Mouse (Mus musculus): Measurements from ENCODE around the gene Pus1. TPM values are rescaled to one million over a fixed set of nuclear protein-coding genes. Genes with fewer than 3 reads are reported as not detected.

Gene Pus1
- total RNA-seq, 1 experiment, result 68.2 TPM

DNA sequence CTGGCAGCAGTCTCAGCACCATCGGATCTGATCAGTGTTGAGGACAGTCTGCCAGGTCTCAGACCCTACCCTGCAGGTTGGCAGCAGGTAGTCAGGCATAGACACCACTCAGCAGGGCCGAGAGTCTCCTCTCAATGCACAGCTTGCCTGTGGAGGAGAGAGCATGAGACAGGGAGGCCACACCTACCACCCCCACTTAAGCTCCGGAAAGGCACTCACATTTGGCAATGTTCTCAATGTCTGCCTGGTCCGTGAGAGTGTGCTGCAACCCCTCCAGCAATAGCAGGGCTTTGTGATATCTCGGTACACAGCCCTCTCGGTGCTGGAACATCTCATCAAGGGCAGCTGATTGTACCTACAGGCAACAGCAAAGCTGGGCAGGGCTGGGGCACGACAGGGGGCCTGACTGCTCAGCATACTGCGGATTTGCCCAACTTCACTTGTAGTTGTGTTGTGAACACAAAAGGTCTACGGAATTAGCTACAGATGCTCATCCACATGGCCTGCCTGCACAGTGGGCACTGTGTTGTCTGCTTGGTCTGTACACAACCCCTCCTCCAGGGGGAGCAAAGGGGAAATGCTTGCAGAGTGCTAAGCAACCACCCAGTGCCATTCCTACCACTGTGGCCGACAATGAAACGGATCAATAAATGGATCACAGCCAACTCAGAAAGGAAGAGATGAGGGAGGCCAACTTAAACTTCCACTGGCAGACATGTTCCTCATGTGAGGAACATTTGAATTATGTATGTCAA lies 5.8 kb upstream of the Pus1 start:
- H3K4me3 ChIP-seq (ENCODE audit: insufficient read depth in 1 of 2, low read depth in 1 of 2, low read length in 2 of 2, poor library complexity in 1 of 2, severe bottlenecking in 1 of 2), result no peak overlapping the region
- no peak overlapping the region for H3K9ac ChIP-seq (ENCODE audit: insufficient read depth, low read depth, low read length, poor library complexity, severe bottlenecking)
- H3K36me3 ChIP-seq (ENCODE audit: control insufficient read depth, insufficient read depth, low read length, poor library complexity, severe bottlenecking), result peaks cover 59% of the 10 kb centered on the region
- no peak overlapping the region for H3K27ac ChIP-seq (ENCODE audit: insufficient read depth, low read depth, low read length, poor library complexity, severe bottlenecking)
- DNase-seq (ENCODE audit: low read depth, low spot score), result no peak
- TF ChIP-seq ZNF384 (IDR thresholded peaks at IDR 0.05; ENCODE audit: low read depth, low read length), result no peak
- TF ChIP-seq MAFK (IDR thresholded peaks at IDR 0.05; ENCODE audit: insufficient read depth, low read depth, low read length), result no peak
- no peak for TF ChIP-seq CHD2 (IDR thresholded peaks at IDR 0.05; ENCODE audit: low read depth, low read length)
- TF ChIP-seq ZC3H11A (IDR thresholded peaks at IDR 0.05; ENCODE audit: borderline replicate concordance, low read depth, low read length), result no peak
- TF ChIP-seq HCFC1 (IDR thresholded peaks at IDR 0.05; ENCODE audit: borderline replicate concordance, insufficient read depth, low read length), result no peak
- peaks cover 0 to 7% of the 10 kb centered on the region in 2 experiments; a peak in 1 of 4 replicates for H3K4me1 ChIP-seq (ENCODE audit: control insufficient read depth in 2 of 2, insufficient read depth in 2 of 2, low read length in 2 of 2, poor library complexity in 1 of 2)
- H3K9me3 ChIP-seq (ENCODE audit: control insufficient read depth, insufficient read depth, low read depth, low read length), result no peaks in the 10 kb centered on the region
- in situ Hi-C loops (cut with MboI; ENCODE audit: low sequenced_read_pairs in 2 of 2, unreplicated experiment in 2 of 2), result no loop called here

DNA sequence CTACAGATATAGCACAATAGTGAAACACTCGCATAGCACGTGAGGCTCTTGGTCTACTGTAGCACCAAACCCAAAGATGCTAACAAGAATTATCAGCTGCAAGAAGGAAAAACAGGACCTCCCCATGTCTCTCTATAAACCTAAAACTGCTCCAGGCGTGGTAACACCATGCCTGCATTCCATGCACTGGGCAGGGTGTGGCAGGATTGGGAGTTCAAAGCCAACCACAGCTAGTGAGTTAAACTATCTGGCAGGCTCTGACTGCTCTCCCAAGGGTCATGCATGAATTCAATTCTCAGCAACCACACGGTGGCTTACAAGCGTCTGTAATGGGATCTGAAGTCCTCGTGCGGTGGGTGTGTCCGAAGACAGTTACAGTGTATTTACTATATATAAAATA lies 2.7 kb upstream of the Pus1 start:
- H3K9ac ChIP-seq (ENCODE audit: insufficient read depth, low read depth, low read length, poor library complexity, severe bottlenecking), result no peak overlapping the region
- H3K27ac ChIP-seq (ENCODE audit: insufficient read depth, low read depth, low read length, poor library complexity, severe bottlenecking), result no peak overlapping the region
- no peak overlapping the region for H3K4me3 ChIP-seq (ENCODE audit: insufficient read depth in 1 of 2, low read depth in 1 of 2, low read length in 2 of 2, poor library complexity in 1 of 2, severe bottlenecking in 1 of 2)
- TF ChIP-seq CHD2 (IDR thresholded peaks at IDR 0.05; ENCODE audit: low read depth, low read length) (no peak), ZNF384 (IDR thresholded peaks at IDR 0.05; ENCODE audit: low read depth, low read length) (no peak), ZC3H11A (IDR thresholded peaks at IDR 0.05; ENCODE audit: borderline replicate concordance, low read depth, low read length) (no peak), MAFK (IDR thresholded peaks at IDR 0.05; ENCODE audit: insufficient read depth, low read depth, low read length) (no peak), HCFC1 (IDR thresholded peaks at IDR 0.05; ENCODE audit: borderline replicate concordance, insufficient read depth, low read length) (no peak)
- peaks cover 36% of the 10 kb centered on the region for H3K36me3 ChIP-seq (ENCODE audit: control insufficient read depth, insufficient read depth, low read length, poor library complexity, severe bottlenecking)
- in situ Hi-C loops (cut with MboI; ENCODE audit: low sequenced_read_pairs in 2 of 2, unreplicated experiment in 2 of 2), result no loop called here
- DNase-seq (ENCODE audit: low read depth, low spot score), result no peak
- H3K4me1 ChIP-seq (ENCODE audit: control insufficient read depth in 2 of 2, insufficient read depth in 2 of 2, low read length in 2 of 2, poor library complexity in 1 of 2), result peaks cover 0 to 6% of the 10 kb centered on the region in 2 experiments; a peak in 1 of 4 replicates
- no peaks in the 10 kb centered on the region for H3K9me3 ChIP-seq (ENCODE audit: control insufficient read depth, insufficient read depth, low read depth, low read length)

DNA sequence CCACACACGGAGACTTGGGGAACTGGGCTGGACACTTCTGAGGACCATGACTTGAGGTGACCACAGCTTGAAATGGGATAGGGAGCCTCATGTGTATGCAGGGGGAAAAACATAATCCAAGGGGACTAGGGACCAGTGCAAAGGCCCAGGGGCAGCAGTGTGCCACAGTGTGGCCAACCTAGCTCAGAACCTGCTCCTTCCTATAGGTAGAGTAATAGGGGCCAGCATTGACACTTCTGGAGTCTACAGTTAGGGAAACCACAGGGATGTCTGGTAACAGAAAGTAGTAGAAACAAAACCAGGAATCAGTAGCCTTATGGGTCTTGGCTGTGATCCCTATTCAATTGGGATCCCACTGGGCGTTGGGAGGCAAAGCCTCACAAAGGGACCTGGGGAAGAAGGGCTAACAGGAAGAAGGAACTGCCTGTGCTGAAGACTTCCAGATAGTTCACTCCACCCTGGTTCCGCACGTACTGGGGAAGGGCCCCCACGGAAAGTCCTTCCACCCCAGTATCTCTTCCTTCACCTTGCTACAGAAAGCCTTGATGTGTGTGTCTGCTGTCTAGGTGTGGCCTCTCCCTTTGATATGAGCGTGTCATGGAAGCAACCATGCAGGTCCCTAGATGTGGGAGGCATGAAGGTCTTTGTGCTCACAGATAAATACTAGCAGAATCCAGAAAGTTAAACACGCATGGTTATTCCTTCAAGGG lies 1.2 kb upstream of the Pus1 start:
- Histone ChIP-seq H3K36me3 (ENCODE audit: control insufficient read depth, insufficient read depth, low read length, poor library complexity, severe bottlenecking) (peaks cover 27% of the 10 kb centered on the region), H3K9me3 (ENCODE audit: control insufficient read depth, insufficient read depth, low read depth, low read length) (no peaks in the 10 kb centered on the region), H3K27ac (ENCODE audit: insufficient read depth, low read depth, low read length, poor library complexity, severe bottlenecking) (no peak overlapping the region), H3K9ac (ENCODE audit: insufficient read depth, low read depth, low read length, poor library complexity, severe bottlenecking) (no peak overlapping the region), H3K4me1 (ENCODE audit: control insufficient read depth in 2 of 2, insufficient read depth in 2 of 2, low read length in 2 of 2, poor library complexity in 1 of 2) (peaks cover 0 to 6% of the 10 kb centered on the region in 2 experiments; a peak in 1 of 4 replicates), H3K4me3 (ENCODE audit: insufficient read depth in 1 of 2, low read depth in 1 of 2, low read length in 2 of 2, poor library complexity in 1 of 2, severe bottlenecking in 1 of 2) (no peak overlapping the region)
- in situ Hi-C loops (cut with MboI; ENCODE audit: low sequenced_read_pairs in 2 of 2, unreplicated experiment in 2 of 2), result no loop called here
- DNase-seq (ENCODE audit: low read depth, low spot score), result no peak
- TF ChIP-seq ZNF384 (IDR thresholded peaks at IDR 0.05; ENCODE audit: low read depth, low read length) (no peak), HCFC1 (IDR thresholded peaks at IDR 0.05; ENCODE audit: borderline replicate concordance, insufficient read depth, low read length) (no peak), ZC3H11A (IDR thresholded peaks at IDR 0.05; ENCODE audit: borderline replicate concordance, low read depth, low read length) (no peak), CHD2 (IDR thresholded peaks at IDR 0.05; ENCODE audit: low read depth, low read length) (no peak), MAFK (IDR thresholded peaks at IDR 0.05; ENCODE audit: insufficient read depth, low read depth, low read length) (no peak)

DNA sequence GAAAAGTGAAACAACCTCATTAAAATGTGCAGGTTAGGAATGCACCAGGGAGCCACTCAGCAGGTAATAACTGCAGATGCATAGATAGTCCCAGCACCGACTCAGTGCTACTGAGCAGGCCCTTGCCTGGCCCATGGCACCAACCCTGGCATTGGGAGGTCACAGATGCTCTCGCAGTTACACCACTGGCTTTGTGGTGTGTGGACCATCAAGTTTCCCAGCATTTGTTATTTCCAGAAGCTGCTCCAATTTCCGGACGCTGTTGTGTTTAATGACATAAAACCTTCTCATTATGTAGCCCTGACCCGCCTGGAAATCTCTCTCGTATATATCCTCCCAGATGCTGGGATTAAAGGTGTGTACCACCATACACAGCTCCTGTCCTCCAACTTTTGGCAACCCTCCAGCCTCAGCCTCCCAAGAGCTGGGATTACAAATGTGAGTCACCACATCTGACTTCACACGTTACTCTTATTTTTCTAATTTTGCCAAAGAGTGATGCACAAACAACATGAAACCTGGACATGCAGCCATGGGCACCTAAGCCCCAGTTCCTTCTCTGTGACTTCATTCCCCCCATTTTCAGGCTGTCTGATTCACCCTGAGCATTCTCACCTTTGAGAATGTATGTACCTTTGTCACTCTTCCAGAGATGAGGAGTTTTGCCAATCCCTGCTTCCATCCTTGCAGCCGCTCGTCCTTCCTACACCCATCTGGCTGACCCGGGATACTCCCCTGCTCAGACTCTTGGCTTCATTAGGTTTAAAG lies 486 bp upstream of the Pus1 start:
- TF ChIP-seq CHD2 (IDR thresholded peaks at IDR 0.05; ENCODE audit: low read depth, low read length) (no peak), ZC3H11A (IDR thresholded peaks at IDR 0.05; ENCODE audit: borderline replicate concordance, low read depth, low read length) (no peak), ZNF384 (IDR thresholded peaks at IDR 0.05; ENCODE audit: low read depth, low read length) (no peak), MAFK (IDR thresholded peaks at IDR 0.05; ENCODE audit: insufficient read depth, low read depth, low read length) (no peak), HCFC1 (IDR thresholded peaks at IDR 0.05; ENCODE audit: borderline replicate concordance, insufficient read depth, low read length) (no peak)
- in situ Hi-C loops (cut with MboI; ENCODE audit: low sequenced_read_pairs in 2 of 2, unreplicated experiment in 2 of 2), result no loop called here
- H3K36me3 ChIP-seq (ENCODE audit: control insufficient read depth, insufficient read depth, low read length, poor library complexity, severe bottlenecking), result peaks cover 24% of the 10 kb centered on the region
- peak overlapping the region; percentile 77 to 95 for H3K4me3 ChIP-seq (ENCODE audit: insufficient read depth in 1 of 2, low read depth in 1 of 2, low read length in 2 of 2, poor library complexity in 1 of 2, severe bottlenecking in 1 of 2)
- H3K9ac ChIP-seq (ENCODE audit: insufficient read depth, low read depth, low read length, poor library complexity, severe bottlenecking), result peak overlapping the region; percentile 89; the same call in 1 of the 2 replicates
- no peak for DNase-seq (ENCODE audit: low read depth, low spot score)
- H3K27ac ChIP-seq (ENCODE audit: insufficient read depth, low read depth, low read length, poor library complexity, severe bottlenecking), result no peak overlapping the region
- H3K4me1 ChIP-seq (ENCODE audit: control insufficient read depth in 2 of 2, insufficient read depth in 2 of 2, low read length in 2 of 2, poor library complexity in 1 of 2), result peaks cover 0 to 6% of the 10 kb centered on the region in 2 experiments; a peak in 1 of 4 replicates
- no peaks in the 10 kb centered on the region for H3K9me3 ChIP-seq (ENCODE audit: control insufficient read depth, insufficient read depth, low read depth, low read length)
